Mouse (Mus musculus) layer of hippocampus, postnatal 36 days (tissue): ENCODE data around the gene Thy1. TPM values are rescaled to one million over a fixed set of nuclear protein-coding genes. Genes with fewer than 3 reads are reported as not detected.

Source experiments
- DNase-seq, 2 experiments: peaks; one replicate each; pipeline ENCODE4 v3.0.0; 2022
- total RNA-seq, 2 experiments: library from RNA; stranded (reverse); gene quantifications; 2 replicates each; pipeline ENCODE4 v1.2.3; 2021

The Thy1 gene
- total RNA-seq, 2 experiments from 2014 or later, result 786 to 920 TPM

- no peak for DNase-seq
Measured at GRCm38 (mm10) chr9:44082266-44082665, 39.1 kb downstream of the Thy1 start.

- peak in 1 of 2 experiments; percentile 62 for DNase-seq
Measured at GRCm38 (mm10) chr9:44083392-44084121, 40.4 kb downstream of the Thy1 start.

GRCm38 (mm10) chr9:44084236-44084635, 41.1 kb downstream of the Thy1 start:
- no peak for DNase-seq

- peak; percentile 91 to 92 for DNase-seq
Measured at GRCm38 (mm10) chr9:44084659-44085229, 41.6 kb downstream of the Thy1 start.

- no peak for DNase-seq
Measured at GRCm38 (mm10) chr9:44085276-44085675, 42.1 kb downstream of the Thy1 start.

- DNase-seq, result peak; percentile 76 to 79
Measured at GRCm38 (mm10) chr9:44085741-44086665, 42.8 kb downstream of the Thy1 start.

- no peak for DNase-seq
Measured at GRCm38 (mm10) chr9:44086960-44087359, 43.8 kb downstream of the Thy1 start.

GRCm38 (mm10) chr9:44087761-44088455, 44.7 kb downstream of the Thy1 start:
- peak in 1 of 2 experiments; percentile 59 for DNase-seq

GRCm38 (mm10) chr9:44088877-44089608, 45.9 kb downstream of the Thy1 start:
- no peak for DNase-seq

- peak; percentile 79 to 81 for DNase-seq
Measured at GRCm38 (mm10) chr9:44093612-44094503, 50.7 kb downstream of the Thy1 start.

GRCm38 (mm10) chr9:44094737-44095136, 51.6 kb downstream of the Thy1 start:
- no peak for DNase-seq

- no peak for DNase-seq
Measured at GRCm38 (mm10) chr9:44095781-44096180, 52.6 kb downstream of the Thy1 start.

GRCm38 (mm10) chr9:44096536-44096935, 53.4 kb downstream of the Thy1 start:
- DNase-seq, result peak; percentile 57 to 70

Other genes with a start within 250 kb of the Thy1 start
- 10 to 100 TPM; 66.2 to 74.9 TPM for gene Usp2, start 23.6 kb downstream of the Thy1 start, total RNA-seq
- gene Mfrp, start 58.3 kb downstream of the Thy1 start, total RNA-seq, result 1 to 10 TPM in 1 of 2 experiments, under 1 TPM in 1; 0.17 to 2.5 TPM
- 10 to 100 TPM; 17.0 to 17.6 TPM for gene C1qtnf5, start 63.9 kb downstream of the Thy1 start, total RNA-seq
- gene Gm49380, start 70.1 kb downstream of the Thy1 start, total RNA-seq, result under 1 TPM; 0.35 to 0.61 TPM
- gene Rnf26, start 70.1 kb downstream of the Thy1 start, total RNA-seq, result 10 to 100 TPM; 28.4 to 28.6 TPM
- 10 to 100 TPM; 15.6 to 18.8 TPM for gene Mcam, start 91.1 kb downstream of the Thy1 start, total RNA-seq
- 10 to 100 TPM; 65.2 to 70.5 TPM for gene Cbl, start 190.7 kb downstream of the Thy1 start, total RNA-seq
- 1 to 10 TPM; 1.3 to 2.4 TPM for gene Ccdc153, start 197.3 kb downstream of the Thy1 start, total RNA-seq
- gene Pdzd3, start 208.1 kb downstream of the Thy1 start, total RNA-seq, result 1 to 10 TPM; 1.4 to 1.8 TPM
- gene Nlrx1, start 225.2 kb downstream of the Thy1 start, total RNA-seq, result 10 to 100 TPM; 13.5 TPM
- gene Abcg4, start 245.2 kb downstream of the Thy1 start, total RNA-seq, result 10 to 100 TPM; 63.6 to 73.1 TPM